Mouse (Mus musculus): ENCODE data around the gene Dnmt1. TPM values are rescaled to one million over a fixed set of nuclear protein-coding genes. Genes with fewer than 3 reads are reported as not detected.

Gene Dnmt1
- polyA plus RNA-seq, 1 experiment from 2014 or later = 54.5 TPM

DNA sequence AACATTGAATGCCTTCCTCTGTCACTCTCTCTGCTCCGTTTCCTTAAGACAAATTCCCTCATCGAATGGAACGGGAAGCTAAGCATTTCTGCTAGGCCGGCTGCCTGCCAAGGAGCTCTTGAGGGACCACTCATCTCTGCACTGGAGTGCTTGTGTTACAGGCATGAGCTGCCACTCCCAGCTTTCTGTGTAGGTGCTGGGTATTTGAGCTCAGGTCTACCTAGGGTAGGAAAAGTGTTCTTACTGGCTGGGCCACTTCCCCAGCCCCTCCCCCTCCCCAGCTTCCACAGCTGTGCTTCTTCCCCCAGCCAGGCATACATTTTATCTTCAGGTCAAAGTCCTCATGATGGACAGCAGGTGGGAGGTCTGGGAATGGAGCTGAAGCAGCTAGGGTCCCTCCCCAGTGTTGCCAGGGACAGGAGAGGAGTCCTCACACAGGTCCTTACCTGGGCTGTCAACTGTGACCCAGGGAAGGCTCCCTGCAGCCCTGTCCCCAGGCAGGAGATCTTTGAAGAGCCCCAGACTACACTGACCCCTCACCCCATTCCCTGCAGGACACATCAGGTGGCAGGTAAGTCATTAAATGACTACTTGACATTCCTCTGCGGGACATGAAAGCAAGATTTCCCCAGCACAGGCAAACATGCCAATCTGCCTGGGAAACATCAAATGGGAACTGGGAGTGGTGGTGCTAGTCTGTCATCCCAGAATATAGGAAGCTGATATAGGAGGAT, 33.6 kb upstream of the Dnmt1 start:
- no peaks in the 10 kb centered on the region for H3K9me3 ChIP-seq (replicated peaks)
- H3K4me1 ChIP-seq (replicated peaks) = peaks cover 22% of the 10 kb centered on the region
- WGBS (ENCODE audit: insufficient replicate concordance) = 63% methylated on average over 5 of the region's 5 CpGs
- no peak overlapping the region for H3K4me3 ChIP-seq (replicated peaks)
- no peak overlapping the region for H3K27ac ChIP-seq (replicated peaks)
- H3K27me3 ChIP-seq = no peaks in the 10 kb centered on the region
- no peak overlapping the region for H3K9ac ChIP-seq
- no peaks in the 10 kb centered on the region for H3K36me3 ChIP-seq (replicated peaks)
- no peak overlapping the region for H3K4me2 ChIP-seq
- no peak for ATAC-seq (ENCODE audit: insufficient read depth)

DNA sequence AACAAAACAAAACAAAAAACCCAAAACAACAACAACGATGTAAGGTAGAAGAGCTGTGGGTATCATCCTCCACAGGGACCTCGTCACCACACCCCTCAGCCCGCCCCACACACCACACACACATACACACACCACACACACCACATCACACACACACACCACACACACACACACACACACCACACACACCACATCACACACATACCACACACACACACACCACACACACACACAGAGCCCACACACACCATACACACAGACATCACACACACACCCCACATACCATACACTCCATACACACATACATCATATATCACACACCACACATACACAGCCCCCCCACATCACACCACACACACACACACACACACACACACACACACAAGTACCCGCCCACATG, 31.9 kb upstream of the Dnmt1 start:
- 0 out of 2 replicates have a peak, but pooled peaks cover 3% of the 10 kb centered on the region for H3K27me3 ChIP-seq
- no peak overlapping the region for H3K4me2 ChIP-seq
- H3K9ac ChIP-seq = no peak overlapping the region
- no peaks in the 10 kb centered on the region for H3K36me3 ChIP-seq (replicated peaks)
- H3K27ac ChIP-seq (replicated peaks) = no peak overlapping the region
- ATAC-seq (ENCODE audit: insufficient read depth) = no peak
- H3K4me1 ChIP-seq (replicated peaks) = peaks cover 12% of the 10 kb centered on the region
- H3K4me3 ChIP-seq (replicated peaks) = no peak overlapping the region
- H3K9me3 ChIP-seq (replicated peaks) = no peaks in the 10 kb centered on the region
- 82% methylated on average over 4 of the region's 4 CpGs for WGBS (ENCODE audit: insufficient replicate concordance)

- Histone ChIP-seq H3K27me3 (0 out of 2 replicates have a peak, but pooled peaks cover 3% of the 10 kb centered on the region), H3K4me1 (replicated peaks) (peaks cover 12% of the 10 kb centered on the region), H3K27ac (replicated peaks) (no peak overlapping the region), H3K9me3 (replicated peaks) (no peaks in the 10 kb centered on the region), H3K4me2 (peak overlapping the region; percentile 19; the same call in 1 of the 2 replicates), H3K4me3 (replicated peaks) (no peak overlapping the region), H3K9ac (no peak overlapping the region), H3K36me3 (replicated peaks) (no peaks in the 10 kb centered on the region)
- ATAC-seq (ENCODE audit: insufficient read depth) = no peak
- WGBS (ENCODE audit: insufficient replicate concordance) = 20% methylated on average over 10 of the region's 10 CpGs
Observed at GRCm38 (mm10) chr9:20990861-20991260, 31.2 kb upstream of the Dnmt1 start.

- Histone ChIP-seq H3K27ac (replicated peaks) (no peak overlapping the region), H3K9me3 (replicated peaks) (no peaks in the 10 kb centered on the region), H3K27me3 (0 out of 2 replicates have a peak, but pooled peaks cover 3% of the 10 kb centered on the region), H3K4me3 (replicated peaks) (no peak overlapping the region), H3K4me2 (no peak overlapping the region), H3K4me1 (replicated peaks) (peaks cover 8% of the 10 kb centered on the region), H3K9ac (no peak overlapping the region), H3K36me3 (replicated peaks) (no peaks in the 10 kb centered on the region)
- WGBS (ENCODE audit: insufficient replicate concordance) = 36% methylated on average over 7 of the region's 7 CpGs
- ATAC-seq (ENCODE audit: insufficient read depth) = no peak
Observed at GRCm38 (mm10) chr9:20987953-20988352, 28.3 kb upstream of the Dnmt1 start.

DNA sequence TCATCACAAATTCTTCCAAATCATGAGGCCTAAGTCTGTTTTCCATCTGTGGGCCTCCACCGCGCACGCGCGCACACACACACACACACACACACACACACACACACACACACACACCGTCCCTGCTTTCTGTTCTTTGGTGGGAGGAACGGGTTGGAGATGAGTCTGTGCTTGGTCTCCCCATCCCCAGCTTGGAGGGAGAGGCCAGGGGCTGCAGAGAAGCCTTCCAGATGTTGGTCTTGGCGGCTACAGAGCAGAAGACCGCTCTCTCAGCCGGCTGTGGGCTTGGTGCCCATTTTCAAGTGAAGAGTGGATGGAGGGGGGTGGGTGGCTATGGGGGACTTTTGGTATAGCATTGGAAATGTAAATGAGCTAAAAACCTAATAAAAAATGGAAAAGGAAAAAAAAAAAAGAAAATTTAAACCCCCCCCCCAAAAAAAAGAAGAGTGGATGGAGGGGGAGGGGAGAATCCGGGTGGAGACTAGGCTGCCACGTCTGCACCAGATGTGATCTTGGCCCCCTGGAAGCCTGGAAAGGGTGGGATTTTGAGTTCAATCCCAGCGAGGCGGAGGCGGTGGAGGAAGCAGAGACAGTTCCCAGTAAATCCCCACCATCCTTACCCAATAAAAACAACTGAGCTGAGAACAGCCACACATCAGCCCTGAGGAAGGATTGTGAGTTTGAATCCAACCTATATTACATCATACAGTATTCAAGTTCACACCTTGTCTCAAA, 27.4 kb upstream of the Dnmt1 start:
- Histone ChIP-seq H3K4me1 (replicated peaks) (peaks cover 8% of the 10 kb centered on the region), H3K27ac (replicated peaks) (no peak overlapping the region), H3K4me2 (no peak overlapping the region), H3K4me3 (replicated peaks) (no peak overlapping the region), H3K9me3 (replicated peaks) (no peaks in the 10 kb centered on the region), H3K27me3 (0 out of 2 replicates have a peak, but pooled peaks cover 3% of the 10 kb centered on the region), H3K9ac (no peak overlapping the region), H3K36me3 (replicated peaks) (no peaks in the 10 kb centered on the region)
- no peak for ATAC-seq (ENCODE audit: insufficient read depth)
- WGBS (ENCODE audit: insufficient replicate concordance) = 65% methylated on average over 15 of the region's 15 CpGs

- Histone ChIP-seq H3K27ac (replicated peaks) (no peak overlapping the region), H3K9me3 (replicated peaks) (no peaks in the 10 kb centered on the region), H3K4me3 (replicated peaks) (no peak overlapping the region), H3K36me3 (replicated peaks) (no peaks in the 10 kb centered on the region), H3K4me2 (no peak overlapping the region), H3K9ac (no peak overlapping the region), H3K27me3 (0 out of 2 replicates have a peak, but pooled peaks cover 3% of the 10 kb centered on the region), H3K4me1 (replicated peaks) (peaks cover 13% of the 10 kb centered on the region)
- WGBS (ENCODE audit: insufficient replicate concordance) = 33% methylated on average over 5 of the region's 5 CpGs
- ATAC-seq (ENCODE audit: insufficient read depth) = no peak
Observed at GRCm38 (mm10) chr9:20983169-20983568, 23.5 kb upstream of the Dnmt1 start.

- Histone ChIP-seq H3K4me3 (replicated peaks) (no peak overlapping the region), H3K9ac (no peak overlapping the region), H3K27ac (replicated peaks) (no peak overlapping the region), H3K36me3 (replicated peaks) (no peaks in the 10 kb centered on the region), H3K4me1 (replicated peaks) (peaks cover 22% of the 10 kb centered on the region), H3K4me2 (no peak overlapping the region), H3K9me3 (replicated peaks) (no peaks in the 10 kb centered on the region), H3K27me3 (no peaks in the 10 kb centered on the region)
- WGBS (ENCODE audit: insufficient replicate concordance) = 59% methylated on average over 3 of the region's 3 CpGs
- no peak for ATAC-seq (ENCODE audit: insufficient read depth)
Observed at GRCm38 (mm10) chr9:20982171-20982570, 22.5 kb upstream of the Dnmt1 start.

- no peak overlapping the region for H3K27ac ChIP-seq (replicated peaks)
- peaks cover 14% of the 10 kb centered on the region for H3K27me3 ChIP-seq
- 79% methylated on average over 7 of the region's 7 CpGs for WGBS (ENCODE audit: insufficient replicate concordance)
- H3K4me1 ChIP-seq (replicated peaks) = peaks cover 46% of the 10 kb centered on the region
- H3K9ac ChIP-seq = no peak overlapping the region
- no peak overlapping the region for H3K4me3 ChIP-seq (replicated peaks)
- no peaks in the 10 kb centered on the region for H3K9me3 ChIP-seq (replicated peaks)
- H3K36me3 ChIP-seq (replicated peaks) = no peaks in the 10 kb centered on the region
- no peak overlapping the region for H3K4me2 ChIP-seq
- ATAC-seq (ENCODE audit: insufficient read depth) = no peak
Observed at GRCm38 (mm10) chr9:20979769-20980168, 20.1 kb upstream of the Dnmt1 start.

DNA sequence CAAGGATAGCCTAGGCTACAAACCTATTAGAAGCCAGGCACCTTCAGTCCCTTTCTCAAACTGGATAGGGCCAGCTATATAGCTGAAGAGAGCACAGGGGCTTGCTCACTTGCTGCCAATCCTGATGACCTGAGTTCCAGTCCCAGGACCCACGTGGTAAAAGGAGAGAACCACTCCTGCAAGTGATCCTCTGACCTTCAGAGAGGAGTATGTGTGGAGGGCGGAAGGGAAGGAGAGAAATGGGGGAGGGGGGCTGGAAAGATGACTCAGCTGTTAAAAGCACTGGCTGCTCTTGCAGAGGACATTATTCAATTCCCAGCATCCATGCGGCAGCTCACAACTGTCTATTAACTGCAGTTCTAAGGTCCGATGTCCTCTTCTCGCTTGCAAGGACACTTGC, 19.5 kb upstream of the Dnmt1 start:
- H3K27me3 ChIP-seq = peaks cover 18% of the 10 kb centered on the region
- WGBS (ENCODE audit: insufficient replicate concordance) = 60% methylated on average over 5 of the region's 5 CpGs
- no peak overlapping the region for H3K4me2 ChIP-seq
- no peaks in the 10 kb centered on the region for H3K9me3 ChIP-seq (replicated peaks)
- H3K27ac ChIP-seq (replicated peaks) = no peak overlapping the region
- ATAC-seq (ENCODE audit: insufficient read depth) = no peak
- peaks cover 51% of the 10 kb centered on the region for H3K4me1 ChIP-seq (replicated peaks)
- H3K4me3 ChIP-seq (replicated peaks) = no peak overlapping the region
- no peaks in the 10 kb centered on the region for H3K36me3 ChIP-seq (replicated peaks)
- H3K9ac ChIP-seq = no peak overlapping the region

GRCm38 (mm10) chr9:20978409-20979095, 18.9 kb upstream of the Dnmt1 start:
- H3K36me3 ChIP-seq (replicated peaks) = no peaks in the 10 kb centered on the region
- no peak overlapping the region for H3K9ac ChIP-seq
- peaks cover 18% of the 10 kb centered on the region for H3K27me3 ChIP-seq
- H3K9me3 ChIP-seq (replicated peaks) = no peaks in the 10 kb centered on the region
- H3K4me1 ChIP-seq (replicated peaks) = peaks cover 55% of the 10 kb centered on the region
- no peak overlapping the region for H3K4me2 ChIP-seq
- H3K4me3 ChIP-seq (replicated peaks) = no peak overlapping the region
- ATAC-seq (ENCODE audit: insufficient read depth) = no peak
- no peak overlapping the region for H3K27ac ChIP-seq (replicated peaks)
- 59% methylated on average over 10 of the region's 10 CpGs for WGBS (ENCODE audit: insufficient replicate concordance)

Data from liver, embryonic 15.5 days (tissue).